26 mouse cellular contexts compared by ENCODE assay signal in genomic region chr1:136566386-136566785, GRCm38 (mm10).
"Had no signal": no experiment of that assay in that cellular context is flagged by ENCODE, and none has a peak within 500 bp of the region (broad histone marks: within the 10 kb centered on the region; RNA-seq: fewer than 3 reads in every experiment).

No protein-coding gene starts in this region.

- H3K4me1 ChIP-seq: intestine, embryonic 15.5 days had no signal

- H3K27me3 ChIP-seq: heart, embryonic 12.5 days; intestine, embryonic 15.5 days; limb, embryonic 15.5 days had no signal

- DNase-seq: gastrocnemius, adult 2 months; gastrocnemius, postnatal 10 days; gastrocnemius, postnatal 25 days; heart, adult 18-20 months; heart, postnatal 10 days; heart, postnatal 4 days; kidney, adult 18-20 months; kidney, adult 8-10 months; kidney, postnatal 10 days; kidney, postnatal 25 days; kidney, postnatal 4 days; left cerebral cortex, postnatal 4 days had no signal

- H3K4me2 ChIP-seq: heart, embryonic 12.5 days; hindbrain, embryonic 12.5 days; hindbrain, embryonic 15.5 days; intestine, embryonic 15.5 days; limb, embryonic 13.5 days; limb, embryonic 15.5 days; liver, embryonic 12.5 days had no signal

- H3K4me3 ChIP-seq: gastrocnemius, adult 2 months; heart, embryonic 10.5 days; heart, embryonic 12.5 days; hindbrain, embryonic 10.5 days; hindbrain, embryonic 12.5 days; hindbrain, embryonic 15.5 days; intestine, embryonic 15.5 days; layer of hippocampus, adult 2 months; left cerebral cortex, adult 2 months; limb, embryonic 13.5 days; limb, embryonic 15.5 days; liver, embryonic 12.5 days had no signal

- H3K9ac ChIP-seq: heart, embryonic 12.5 days; hindbrain, embryonic 12.5 days; hindbrain, embryonic 15.5 days; intestine, embryonic 15.5 days; limb, embryonic 13.5 days; limb, embryonic 15.5 days; liver, embryonic 12.5 days; liver, embryonic 14.5 days had no signal

- H3K27ac ChIP-seq: gastrocnemius, adult 2 months; heart, embryonic 10.5 days; hindbrain, embryonic 10.5 days; hindbrain, embryonic 12.5 days; hindbrain, embryonic 15.5 days; intestine, embryonic 15.5 days; layer of hippocampus, adult 2 months; left cerebral cortex, adult 2 months; limb, embryonic 13.5 days; limb, embryonic 15.5 days; liver, embryonic 12.5 days; liver, embryonic 14.5 days had no signal

- H3K9me3 ChIP-seq: heart, embryonic 10.5 days; heart, embryonic 12.5 days; hindbrain, embryonic 10.5 days; hindbrain, embryonic 12.5 days; hindbrain, embryonic 15.5 days; intestine, embryonic 15.5 days; limb, embryonic 13.5 days; limb, embryonic 15.5 days; liver, embryonic 12.5 days had no signal

- H3K36me3 ChIP-seq: heart, embryonic 10.5 days; heart, embryonic 12.5 days; hindbrain, embryonic 10.5 days; hindbrain, embryonic 12.5 days; hindbrain, embryonic 15.5 days; intestine, embryonic 15.5 days; limb, embryonic 13.5 days; limb, embryonic 15.5 days; liver, embryonic 12.5 days had no signal

- ATAC-seq: inflammation-experienced regulatory T-cells, adult 6 months; intestine, embryonic 15.5 days; intestine, postnatal 0 days; liver, embryonic 12.5 days had no signal
